Mouse (Mus musculus): Measurements from ENCODE around the gene Idnk. TPM values are rescaled to one million over a fixed set of nuclear protein-coding genes. Genes with fewer than 3 reads are reported as not detected.

The Idnk gene
- polyA plus RNA-seq (2012; rRNA removed), result 16.0 and 17.7 TPM in 2 replicates

GRCm38 (mm10) chr13:58157447-58158098, at the start of gene Idnk:
TSS of gene Idnk (plus strand) at chr13:58157649.

GRCm38 (mm10) chr13:58113061-58113900, 44.2 kb upstream of the Idnk start, which contains the start of gene Klhl3:
TSS of gene Klhl3 (minus strand) at chr13:58113592.

GRCm38 (mm10) chr13:58128396-58128767, 29.1 kb upstream of the Idnk start, which contains the start of gene Hnrnpa0:
TSS of gene Hnrnpa0 (minus strand) at chr13:58128556.

Other genes starting within 250 kb of the Idnk start
- 0.77 and 1.3 TPM in 2 replicates for gene Spock1, start 249.3 kb upstream of the Idnk start, polyA plus RNA-seq (2012; rRNA removed)
- gene Klhl3, start 44.1 kb upstream of the Idnk start, polyA plus RNA-seq (2012; rRNA removed), result 0.69 and 0.80 TPM in 2 replicates
- gene Hnrnpa0, start 29.1 kb upstream of the Idnk start, polyA plus RNA-seq (2012; rRNA removed), result 134 and 143 TPM in 2 replicates
- gene Ubqln1, start 58.0 kb downstream of the Idnk start, polyA plus RNA-seq (2012; rRNA removed), result 146 and 159 TPM in 2 replicates
- 2.6 and 3.2 TPM in 2 replicates for gene Gkap1, start 118.0 kb downstream of the Idnk start, polyA plus RNA-seq (2012; rRNA removed)
- 0.17 and 0.20 TPM in 2 replicates for gene Kif27, start 201.5 kb downstream of the Idnk start, polyA plus RNA-seq (2012; rRNA removed)
- gene 2210016F16Rik, start 227.6 kb downstream of the Idnk start, polyA plus RNA-seq (2012; rRNA removed), result 61.2 and 64.4 TPM in 2 replicates
- gene Rmi1, start 244.6 kb downstream of the Idnk start, polyA plus RNA-seq (2012; rRNA removed), result 7.9 and 9.0 TPM in 2 replicates
- gene Hnrnpk, start 245.7 kb downstream of the Idnk start, polyA plus RNA-seq (2012; rRNA removed), result 186 and 202 TPM in 2 replicates

Measured in colon, adult 2 months (tissue).